Mouse (Mus musculus) heart, embryonic 11.5 days (tissue): ENCODE results near the gene Egf. TPM values are rescaled to one million over a fixed set of nuclear protein-coding genes. Genes with fewer than 3 reads are reported as not detected.
A peak's percentile ranks its signal among the peaks of the same experiment; 100 is the strongest.

Source experiments
- ATAC-seq: fragments of 200-750 bp; cut with Nextera tagmentation; replicated peaks from 2 replicates; pipeline ENCODE4 v1.8.0; 2017; ENCODE audit warnings: moderate library complexity; ENCODE audit not compliant: insufficient number of reproducible peaks, low FRiP score, low TSS enrichment
- H3K27ac ChIP-seq: fragments of 300-500 bp; sonication (generic); 2 replicates; pipeline ENCODE4 v1.5.1; 2014; ENCODE audit warnings: mild to moderate bottlenecking, low read depth, low read length
- H3K27me3 ChIP-seq: fragments of 300-500 bp; sonication (generic); 2 replicates; pipeline ENCODE4 v1.6.1; 2014; ENCODE audit warnings: mild to moderate bottlenecking, low read length, mixed read lengths; ENCODE audit not compliant: control insufficient read depth, insufficient read depth
- H3K36me3 ChIP-seq: fragments of 300-500 bp; sonication (generic); 2 replicates; pipeline ENCODE4 v1.6.1; 2014; ENCODE audit warnings: mild to moderate bottlenecking, low read length, moderate library complexity, mixed read lengths; ENCODE audit not compliant: control insufficient read depth, insufficient read depth
- H3K4me1 ChIP-seq: fragments of 300-500 bp; sonication (generic); 2 replicates; pipeline ENCODE4 v1.6.1; 2014; ENCODE audit warnings: low read length; ENCODE audit not compliant: control insufficient read depth, insufficient read depth
- H3K4me2 ChIP-seq: fragments of 300-500 bp; sonication (generic); 2 replicates; pipeline ENCODE4 v1.6.1; 2014; ENCODE audit warnings: mild to moderate bottlenecking, moderate library complexity
- H3K4me3 ChIP-seq: fragments of 300-500 bp; sonication (generic); 2 replicates; pipeline ENCODE4 v1.5.1; 2014; ENCODE audit warnings: low read depth, low read length
- H3K9ac ChIP-seq: fragments of 300-500 bp; sonication (generic); 2 replicates; pipeline ENCODE4 v1.6.1; 2014; ENCODE audit warnings: mild to moderate bottlenecking, low read depth, low read length, moderate library complexity
- H3K9me3 ChIP-seq: fragments of 300-500 bp; sonication (generic); replicated peaks from 2 replicates; pipeline ENCODE4 v1.6.1; 2016; ENCODE audit warnings: low read length; ENCODE audit not compliant: control insufficient read depth
- WGBS: fragments of 180-500 bp; shearing (Covaris S2); extraction: QIAGEN DNeasy Blood & Tissue Kit; methylation state at CpG from one replicate; pipeline ENCODE4 v1.1.7; 2014; ENCODE audit not compliant: insufficient replicate concordance; 5-methylcytosine and 5-hydroxymethylcytosine counted together
- polyA plus RNA-seq: library from polyadenylated mRNA; unstranded; fragments of >200 nt; fragmentation: Nextera tagmentation; extraction: Ambion mirVana; gene quantifications from 2 replicates; pipeline ENCODE4 v1.2.1, GENCODE M21; 2014

Egf gene
- polyA plus RNA-seq, 1 experiment from 2014 or later, result 0.79 TPM

DNA sequence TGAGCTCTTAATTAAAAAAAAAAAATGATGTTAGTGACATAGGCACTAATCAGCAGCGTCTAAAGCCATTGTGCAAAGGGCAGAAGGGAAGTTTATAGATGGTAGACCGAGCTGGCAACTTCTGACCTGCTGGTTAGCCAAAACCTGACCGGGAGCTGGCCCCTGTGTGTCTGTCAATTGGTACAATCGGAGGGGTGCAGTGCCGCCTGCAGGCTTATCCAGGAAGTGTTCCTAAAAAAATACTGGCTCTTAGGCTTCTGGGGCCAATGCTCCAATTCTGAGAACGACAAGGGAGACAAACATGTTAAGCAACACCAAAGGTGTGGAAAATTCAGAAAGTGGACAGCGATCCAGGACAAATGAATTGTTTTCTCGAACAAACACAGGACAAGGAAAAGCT lies 24.7 kb downstream of the Egf start:
- Histone ChIP-seq H3K9me3 (no peaks in the 10 kb centered on the region), H3K36me3 (no peaks in the 10 kb centered on the region), H3K27me3 (no peaks in the 10 kb centered on the region), H3K4me1 (no peaks in the 10 kb centered on the region), H3K4me3 (no peak overlapping the region), H3K9ac (no peak overlapping the region), H3K27ac (no peak overlapping the region), H3K4me2 (no peak overlapping the region)
- no peak for ATAC-seq
- 27% methylated on average over 8 of the region's 8 CpGs for WGBS

GRCm38 (mm10) chr3:129729916-129730315 lies 25.2 kb downstream of the Egf start:
- Histone ChIP-seq H3K27me3 (no peaks in the 10 kb centered on the region), H3K9me3 (no peaks in the 10 kb centered on the region), H3K4me1 (no peaks in the 10 kb centered on the region), H3K4me3 (no peak overlapping the region), H3K9ac (no peak overlapping the region), H3K36me3 (no peaks in the 10 kb centered on the region), H3K4me2 (no peak overlapping the region), H3K27ac (no peak overlapping the region)
- no peak for ATAC-seq
- 73% methylated on average over 5 of the region's 5 CpGs for WGBS

- Histone ChIP-seq H3K4me3 (0 out of 2 replicates have a peak overlapping the region, but pooled peaks have one; percentile 48), H3K27ac (no peak overlapping the region), H3K9ac (no peak overlapping the region), H3K9me3 (no peaks in the 10 kb centered on the region), H3K4me2 (peak overlapping the region; percentile 15; the same call in 1 of the 2 replicates), H3K27me3 (no peaks in the 10 kb centered on the region), H3K36me3 (no peaks in the 10 kb centered on the region), H3K4me1 (peaks cover 7% of the 10 kb centered on the region; the same call in 1 of the 2 replicates)
- WGBS, result 81% methylated on average over 5 of the region's 5 CpGs
- ATAC-seq, result no peak
Measured at GRCm38 (mm10) chr3:129725592-129725991, 29.5 kb downstream of the Egf start.

GRCm38 (mm10) chr3:129724961-129725501 lies 30.1 kb downstream of the Egf start:
- peak overlapping the region; percentile 48 for H3K4me3 ChIP-seq
- H3K4me2 ChIP-seq, result peak overlapping the region; percentile 55
- H3K9me3 ChIP-seq, result no peaks in the 10 kb centered on the region
- no peaks in the 10 kb centered on the region for H3K36me3 ChIP-seq
- peak overlapping the region; percentile 63 for H3K9ac ChIP-seq
- 0 out of 2 replicates have a peak overlapping the region, but pooled peaks have one; percentile 13 for H3K27ac ChIP-seq
- ATAC-seq, result peak; percentile 96
- H3K4me1 ChIP-seq, result peaks cover 7% of the 10 kb centered on the region; the same call in 1 of the 2 replicates
- 0% methylated on average over 24 of the region's 24 CpGs for WGBS
- H3K27me3 ChIP-seq, result no peaks in the 10 kb centered on the region

GRCm38 (mm10) chr3:129724505-129724904 lies 30.6 kb downstream of the Egf start:
- Histone ChIP-seq H3K27me3 (no peaks in the 10 kb centered on the region), H3K27ac (0 out of 2 replicates have a peak overlapping the region, but pooled peaks have one; percentile 13), H3K36me3 (no peaks in the 10 kb centered on the region), H3K4me1 (peaks cover 7% of the 10 kb centered on the region; the same call in 1 of the 2 replicates), H3K4me3 (peak overlapping the region; percentile 48), H3K9ac (no peak overlapping the region), H3K9me3 (no peaks in the 10 kb centered on the region), H3K4me2 (peak overlapping the region; percentile 55)
- ATAC-seq, result 0 out of 2 replicates have a peak, but pooled peaks have one; percentile 24
- 59% methylated on average over 5 of the region's 5 CpGs for WGBS

DNA sequence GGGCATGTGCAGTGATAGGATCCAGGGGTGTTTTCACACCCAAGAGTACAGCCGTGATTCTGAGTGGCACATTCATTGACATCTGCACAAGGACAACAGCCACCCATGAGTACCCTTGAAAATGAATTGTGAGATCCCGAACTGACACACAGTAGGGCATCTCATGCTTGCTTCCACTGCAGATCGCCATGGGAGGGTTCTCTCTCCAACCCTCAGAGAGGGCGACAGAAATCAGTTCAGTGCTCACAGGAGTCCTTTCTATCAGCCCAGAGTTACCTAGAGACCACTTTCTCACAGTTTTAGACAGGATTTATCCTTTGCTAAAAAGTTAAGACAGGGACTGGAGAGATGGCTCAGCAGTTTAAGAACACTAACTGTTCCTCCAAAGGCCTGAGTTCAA lies 31.8 kb downstream of the Egf start:
- ATAC-seq, result no peak
- WGBS, result 73% methylated on average over 4 of the region's 4 CpGs
- no peak overlapping the region for H3K4me2 ChIP-seq
- H3K4me3 ChIP-seq, result no peak overlapping the region
- no peak overlapping the region for H3K27ac ChIP-seq
- no peaks in the 10 kb centered on the region for H3K27me3 ChIP-seq
- no peaks in the 10 kb centered on the region for H3K9me3 ChIP-seq
- peaks cover 7% of the 10 kb centered on the region; the same call in 1 of the 2 replicates for H3K4me1 ChIP-seq
- no peaks in the 10 kb centered on the region for H3K36me3 ChIP-seq
- no peak overlapping the region for H3K9ac ChIP-seq

DNA sequence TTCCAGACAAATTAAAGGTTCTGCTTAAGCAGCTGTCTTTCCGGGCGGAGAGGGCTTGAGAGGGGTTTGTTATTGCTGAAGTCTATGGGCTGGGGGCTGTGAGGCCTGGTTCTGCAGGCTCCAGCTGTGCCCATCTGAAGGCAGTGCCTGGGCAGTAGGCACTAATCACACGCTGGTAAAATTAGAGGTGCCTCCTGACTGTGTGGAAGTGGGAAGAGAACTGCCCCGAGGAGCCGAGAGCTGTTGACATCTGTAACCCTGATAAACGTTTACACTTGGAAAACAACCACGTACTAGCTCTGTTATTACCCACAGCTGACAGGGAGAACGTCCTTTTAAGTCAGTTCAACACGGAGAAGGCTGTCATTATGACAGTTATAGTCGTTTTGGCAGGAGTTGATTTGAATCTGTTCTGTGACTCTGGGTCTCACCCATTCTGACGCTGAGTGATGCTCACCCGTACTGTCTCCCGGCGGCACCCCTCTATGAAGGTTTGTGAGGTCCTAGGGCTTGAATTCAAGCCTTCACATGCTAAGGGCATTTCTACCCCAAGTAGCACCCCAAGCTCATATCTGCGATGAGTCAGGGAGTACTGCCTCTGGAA lies 40.5 kb downstream of the Egf start:
- no peaks in the 10 kb centered on the region for H3K9me3 ChIP-seq
- no peak overlapping the region for H3K4me3 ChIP-seq
- no peak overlapping the region for H3K9ac ChIP-seq
- H3K4me1 ChIP-seq, result no peaks in the 10 kb centered on the region
- H3K36me3 ChIP-seq, result no peaks in the 10 kb centered on the region
- H3K4me2 ChIP-seq, result no peak overlapping the region
- H3K27ac ChIP-seq, result no peak overlapping the region
- no peaks in the 10 kb centered on the region for H3K27me3 ChIP-seq
- WGBS, result 56% methylated on average over 15 of the region's 15 CpGs
- ATAC-seq, result no peak

DNA sequence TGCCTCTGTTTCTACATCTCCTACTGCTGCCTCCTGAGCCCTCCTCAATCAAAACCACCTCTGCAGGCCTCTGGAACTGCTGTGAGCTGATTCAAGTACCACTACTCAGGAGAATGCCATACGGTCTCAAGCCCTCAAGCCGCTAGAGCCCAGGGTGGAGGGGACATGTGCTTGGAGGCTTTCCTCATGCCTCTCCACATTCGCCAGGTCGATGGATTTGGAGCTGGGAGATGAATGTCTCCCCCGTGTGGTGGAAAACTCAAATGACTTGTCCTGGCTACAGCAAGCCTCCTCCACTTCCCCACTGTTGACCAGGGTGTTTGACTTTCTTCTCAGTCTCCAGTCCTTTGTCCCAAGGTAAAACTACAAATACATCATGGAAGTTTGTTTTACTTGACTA lies 47.0 kb downstream of the Egf start:
- H3K4me2 ChIP-seq, result no peak overlapping the region
- no peaks in the 10 kb centered on the region for H3K4me1 ChIP-seq
- H3K27me3 ChIP-seq, result no peaks in the 10 kb centered on the region
- H3K27ac ChIP-seq, result no peak overlapping the region
- H3K4me3 ChIP-seq, result no peak overlapping the region
- 14% methylated on average over 5 of the region's 5 CpGs for WGBS
- H3K36me3 ChIP-seq, result no peaks in the 10 kb centered on the region
- H3K9ac ChIP-seq, result no peak overlapping the region
- no peaks in the 10 kb centered on the region for H3K9me3 ChIP-seq
- ATAC-seq, result no peak

DNA sequence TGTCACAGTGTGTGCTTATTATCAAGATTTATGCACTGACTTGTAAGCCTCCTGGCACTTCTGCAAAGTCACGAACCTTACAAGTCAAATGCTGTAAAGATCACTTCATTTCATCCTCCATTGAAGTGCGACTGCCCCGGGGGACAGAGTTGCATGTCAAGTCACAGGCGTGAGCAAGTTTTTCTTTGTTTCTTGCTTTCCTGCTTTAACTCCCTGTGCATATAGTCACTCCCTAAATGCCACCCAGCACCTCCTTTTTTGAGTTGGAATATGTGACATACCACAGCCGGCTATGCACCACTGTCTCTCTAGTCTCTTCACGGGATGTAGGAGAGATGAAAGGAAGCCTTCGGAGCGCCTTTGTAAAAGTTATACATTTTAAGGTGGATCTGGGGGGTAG lies 56.2 kb downstream of the Egf start:
- no peak for ATAC-seq
- 83% methylated on average over 8 of the region's 8 CpGs for WGBS

More for the DNA sequence above, 56.2 kb downstream of the Egf start:
- Histone ChIP-seq H3K4me1 (no peaks in the 10 kb centered on the region), H3K4me3 (no peak overlapping the region), H3K4me2 (no peak overlapping the region), H3K27ac (no peak overlapping the region), H3K27me3 (no peaks in the 10 kb centered on the region), H3K9ac (no peak overlapping the region), H3K36me3 (0 out of 2 replicates have a peak, but pooled peaks cover 2% of the 10 kb centered on the region), H3K9me3 (no peaks in the 10 kb centered on the region)
